Comparison of ENCODE assay signal across 18 mouse cellular contexts in the genomic region with DNA sequence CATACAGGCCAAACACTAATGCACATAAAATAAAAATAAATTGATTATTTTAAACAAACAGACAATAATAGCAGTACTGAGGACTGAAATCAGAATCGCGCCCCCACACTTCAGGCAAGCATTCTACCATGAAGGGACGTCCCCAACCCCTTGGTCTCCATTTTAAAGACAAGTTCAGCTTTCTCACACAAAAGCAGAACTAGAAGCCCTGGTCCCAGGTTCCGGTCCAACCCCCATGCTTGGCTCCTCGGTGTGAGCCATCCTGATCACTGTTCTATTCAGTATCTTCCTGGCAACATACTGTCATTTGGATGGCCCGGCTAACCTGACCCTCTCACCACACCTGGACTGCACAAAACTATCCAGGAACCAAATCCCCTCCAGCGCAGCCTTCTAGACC. TPM values are rescaled to one million over a fixed set of nuclear protein-coding genes. Genes with fewer than 3 reads are reported as not detected.
"Had no signal": no experiment of that assay in that cellular context is flagged by ENCODE, and none has a peak within 500 bp of the region (broad histone marks: within the 10 kb centered on the region; RNA-seq: fewer than 3 reads in every experiment).

No protein-coding gene starts in this region.

- ATAC-seq: liver, postnatal 0 days; midbrain, embryonic 13.5 days; midbrain, embryonic 15.5 days had no signal

- H3K9me3 ChIP-seq: liver, embryonic 15.5 days; lung, embryonic 15.5 days; megakaryocyte, embryonic 14.5 days; midbrain, embryonic 13.5 days; midbrain, embryonic 15.5 days; neural tube, embryonic 12.5 days had no signal

- H3K27me3 ChIP-seq: lung, embryonic 15.5 days; midbrain, embryonic 13.5 days; midbrain, embryonic 15.5 days; neural tube, embryonic 12.5 days had no signal

- DNase-seq: liver, postnatal 0 days; lung, adult 2 months; lung, postnatal 14 days; lung, postnatal 36 days; right cerebral cortex, postnatal 14 days; spleen, adult 18-20 months; thymus, adult 18-20 months; thymus, postnatal 14 days; thymus, postnatal 36 days had no signal

- H3K4me2 ChIP-seq: liver, embryonic 15.5 days; lung, embryonic 15.5 days; midbrain, embryonic 11.5 days; midbrain, embryonic 13.5 days; midbrain, embryonic 15.5 days; neural tube, embryonic 12.5 days had no signal

- H3K9ac ChIP-seq: liver, embryonic 15.5 days; liver, postnatal 0 days; lung, embryonic 15.5 days; midbrain, embryonic 13.5 days; midbrain, embryonic 15.5 days; neural tube, embryonic 12.5 days had no signal

- H3K36me3 ChIP-seq: liver, embryonic 15.5 days; lung, embryonic 15.5 days; midbrain, embryonic 13.5 days; midbrain, embryonic 15.5 days; neural tube, embryonic 12.5 days had no signal

- H3K4me1 ChIP-seq: midbrain, embryonic 15.5 days had no signal

- H3K4me3 ChIP-seq: liver, embryonic 15.5 days; lung, embryonic 15.5 days; megakaryocyte, embryonic 14.5 days; midbrain, embryonic 13.5 days; midbrain, embryonic 15.5 days; neural tube, embryonic 12.5 days had no signal

- H3K27ac ChIP-seq: liver, embryonic 15.5 days; macrophage; midbrain, embryonic 13.5 days; midbrain, embryonic 15.5 days; neural tube, embryonic 12.5 days had no signal

RNA-seq across cellular contexts. Expression of gene Rufy4, which starts 39.8 kb away (rescaled TPM):
- total RNA-seq: midbrain, postnatal 0 days had no signal
- polyA plus RNA-seq: liver, embryonic 15.5 days; macrophage had no signal
